Mouse (Mus musculus): ENCODE data around the gene Sp140.
A peak's percentile ranks its signal among the peaks of the same experiment; 100 is the strongest.
"Not testable (repeated sequence)": the region's sequence is repeated elsewhere in the genome, so short reads cannot be mapped to it uniquely, and the experiment has no call there.

Sp140 gene

GRCm38 (mm10) chr1:85649881-85650280 lies 49.7 kb downstream of the Sp140 start, which contains the start of gene Sp100:
TSS of gene Sp100 (plus strand) at chr1:85649988.
- DNase-seq (ENCODE audit: low spot score) = peak; percentile 36

GRCm38 (mm10) chr1:85650524-85650923 lies 50.3 kb downstream of the Sp140 start:
- DNase-seq (ENCODE audit: low spot score) = not testable (repeated sequence)

GRCm38 (mm10) chr1:85651770-85652275 lies 51.6 kb downstream of the Sp140 start:
- not testable (repeated sequence) for DNase-seq (ENCODE audit: low spot score)

- not testable (repeated sequence) for DNase-seq (ENCODE audit: low spot score)
These were observed 57.0 kb downstream of the Sp140 start for GRCm38 (mm10) chr1:85657211-85657610.

- no peak for DNase-seq (ENCODE audit: low spot score)
These were observed 64.1 kb downstream of the Sp140 start for GRCm38 (mm10) chr1:85664266-85664665.

- no peak for DNase-seq (ENCODE audit: low spot score)
These were observed 80.0 kb downstream of the Sp140 start for GRCm38 (mm10) chr1:85680226-85680625.

- DNase-seq (ENCODE audit: low spot score) = no peak
These were observed 86.5 kb downstream of the Sp140 start for GRCm38 (mm10) chr1:85686666-85687065.

GRCm38 (mm10) chr1:85687346-85687745 lies 87.2 kb downstream of the Sp140 start:
- peak; percentile 23 for DNase-seq (ENCODE audit: low spot score)

- no peak for DNase-seq (ENCODE audit: low spot score)
These were observed 90.4 kb downstream of the Sp140 start for GRCm38 (mm10) chr1:85690544-85690943.

- no peak for DNase-seq (ENCODE audit: low spot score)
These were observed 92.1 kb downstream of the Sp140 start for GRCm38 (mm10) chr1:85692281-85692680.

- no peak for DNase-seq (ENCODE audit: low spot score)
These were observed 93.1 kb downstream of the Sp140 start for GRCm38 (mm10) chr1:85693280-85693679.

Data from spleen, adult 12 weeks (tissue).